Mouse (Mus musculus): Measurements from ENCODE around the gene Brpf3.

GRCm38 (mm10) chr17:28823004-28823745, 22.3 kb downstream of the Brpf3 start:
- TF ChIP-seq CTCF (IDR thresholded peaks at IDR 0.05; ENCODE audit: low read depth, low read length), result no peak
- no peak for TF ChIP-seq POLR2A (IDR thresholded peaks at IDR 0.05; ENCODE audit: extremely low read depth, insufficient read depth, low read length)

All from liver, adult 2 months (tissue).